Mouse (Mus musculus) lung, embryonic 16.5 days (tissue): ENCODE results near the gene Fam19a3. TPM values are rescaled to one million over a fixed set of nuclear protein-coding genes. Genes with fewer than 3 reads are reported as not detected.
A peak's percentile ranks its signal among the peaks of the same experiment; 100 is the strongest.

Experiments
- ATAC-seq: fragments of 200-750 bp; cut with Nextera tagmentation; 2 replicates; pipeline ENCODE4 v1.8.0; 2017; ENCODE audit warnings: low read depth, mild to moderate bottlenecking, moderate library complexity
- H3K27ac ChIP-seq: fragments of 300-500 bp; sonication (generic); 2 replicates; pipeline ENCODE4 v1.5.1; 2014; ENCODE audit warnings: mild to moderate bottlenecking, control low read depth, low read length
- H3K27me3 ChIP-seq: fragments of 300-500 bp; sonication (generic); 2 replicates; pipeline ENCODE4 v1.6.1; 2014; ENCODE audit warnings: low read depth, low read length, mixed read lengths; ENCODE audit not compliant: control insufficient read depth, insufficient read depth
- H3K36me3 ChIP-seq: fragments of 300-500 bp; sonication (generic); 2 replicates; pipeline ENCODE4 v1.6.1; 2014; ENCODE audit warnings: low read length; ENCODE audit not compliant: control insufficient read depth, insufficient read depth
- H3K4me1 ChIP-seq: fragments of 300-500 bp; sonication (generic); replicated peaks from 2 replicates; pipeline ENCODE4 v1.6.1; 2014; ENCODE audit warnings: low read length, mixed read lengths; ENCODE audit not compliant: control insufficient read depth, insufficient read depth
- H3K4me2 ChIP-seq: fragments of 300-500 bp; sonication (generic); 2 replicates; pipeline ENCODE4 v1.6.1; 2014; ENCODE audit warnings: low read depth, low read length, control low read depth
- H3K4me3 ChIP-seq: fragments of 300-500 bp; sonication (generic); 2 replicates; pipeline ENCODE4 v1.5.1; 2014; ENCODE audit warnings: mild to moderate bottlenecking, low read length, control low read depth
- H3K9ac ChIP-seq: fragments of 300-500 bp; sonication (generic); 2 replicates; pipeline ENCODE4 v1.6.1; 2014; ENCODE audit warnings: low read length, control low read depth
- H3K9me3 ChIP-seq: fragments of 300-500 bp; sonication (generic); 2 replicates; pipeline ENCODE4 v1.6.1; 2016; ENCODE audit warnings: low read length; ENCODE audit not compliant: control insufficient read depth
- WGBS: fragments of 180-500 bp; shearing (Covaris S2); extraction: QIAGEN DNeasy Blood & Tissue Kit; methylation state at CpG from one replicate; pipeline ENCODE4 v1.1.7; 2014; 5-methylcytosine and 5-hydroxymethylcytosine counted together
- polyA plus RNA-seq: library from polyadenylated mRNA; unstranded; fragments of >200 nt; fragmentation: Nextera tagmentation; extraction: Ambion mirVana; gene quantifications from 2 replicates; pipeline ENCODE4 v1.2.1, GENCODE M21; 2015

Fam19a3 gene
- polyA plus RNA-seq = 0.08 and 0.25 TPM in 2 replicates

- no peak within 1 kb of the TSS for H3K27ac ChIP-seq
Observed at GRCm38 (mm10) chr3:104781471-104781903, at the start of gene Fam19a3. Gene Fam19a3 (minus strand): TSS chr3:104781840.

GRCm38 (mm10) chr3:104822413-104822812 is 40.8 kb upstream of the Fam19a3 start:
- Histone ChIP-seq H3K27me3 (no peaks in the 10 kb centered on the region), H3K4me1 (peaks cover 7% of the 10 kb centered on the region), H3K4me2 (no peak overlapping the region), H3K9me3 (no peaks in the 10 kb centered on the region), H3K9ac (no peak overlapping the region), H3K27ac (no peak overlapping the region), H3K36me3 (0 out of 2 replicates have a peak, but pooled peaks cover 8% of the 10 kb centered on the region), H3K4me3 (no peak overlapping the region)
- ATAC-seq = no peak
- 67% methylated on average over 3 of the region's 3 CpGs for WGBS

More at GRCm38 (mm10) chr3:104781471-104781903, at the start of gene Fam19a3:
- peak within 1 kb of the TSS; percentile 99 for H3K4me2 ChIP-seq
- no peaks in the 10 kb centered on the region for H3K36me3 ChIP-seq
- peaks cover 20% of the 10 kb centered on the region for H3K4me1 ChIP-seq
- ATAC-seq = peak; percentile 18
- under 1% methylated on average over 26 of the region's 26 CpGs for WGBS
- peak within 1 kb of the TSS; percentile 56 for H3K9ac ChIP-seq
- H3K27me3 ChIP-seq = peaks cover 66% of the 10 kb centered on the region
- no peaks in the 10 kb centered on the region for H3K9me3 ChIP-seq
- peak within 1 kb of the TSS; percentile 62 for H3K4me3 ChIP-seq

GRCm38 (mm10) chr3:104820426-104820825 is 38.8 kb upstream of the Fam19a3 start:
- peaks cover 20% of the 10 kb centered on the region for H3K4me1 ChIP-seq
- H3K9ac ChIP-seq = no peak overlapping the region
- H3K4me3 ChIP-seq = no peak overlapping the region
- no peak overlapping the region for H3K27ac ChIP-seq
- no peaks in the 10 kb centered on the region for H3K36me3 ChIP-seq
- WGBS = 65% methylated on average over 1 of the region's 1 CpGs
- no peaks in the 10 kb centered on the region for H3K27me3 ChIP-seq
- no peaks in the 10 kb centered on the region for H3K9me3 ChIP-seq
- H3K4me2 ChIP-seq = no peak overlapping the region
- ATAC-seq = no peak

- H3K27ac ChIP-seq = peak overlapping the region; percentile 94
- no peak for ATAC-seq
- H3K36me3 ChIP-seq = no peaks in the 10 kb centered on the region
- peak overlapping the region; percentile 54 for H3K4me2 ChIP-seq
- H3K9ac ChIP-seq = peak overlapping the region; percentile 93
- WGBS = 8% methylated on average over 3 of the region's 3 CpGs
- H3K4me3 ChIP-seq = peak overlapping the region; percentile 88
- H3K27me3 ChIP-seq = no peaks in the 10 kb centered on the region
- H3K9me3 ChIP-seq = no peaks in the 10 kb centered on the region
- H3K4me1 ChIP-seq = peaks cover 20% of the 10 kb centered on the region
Observed at GRCm38 (mm10) chr3:104818749-104819134, 37.1 kb upstream of the Fam19a3 start.

- 0% methylated on average over 40 of the region's 40 CpGs for WGBS
- Histone ChIP-seq H3K4me1 (peaks cover 20% of the 10 kb centered on the region), H3K9ac (peak within 1 kb of the TSS; percentile 93), H3K27ac (peak within 1 kb of the TSS; percentile 94), H3K4me2 (peak within 1 kb of the TSS; percentile 54), H3K36me3 (no peaks in the 10 kb centered on the region), H3K4me3 (peak within 1 kb of the TSS; percentile 88), H3K9me3 (no peaks in the 10 kb centered on the region), H3K27me3 (no peaks in the 10 kb centered on the region)
- ATAC-seq = peak; percentile 88
Observed at GRCm38 (mm10) chr3:104817991-104818748, 36.5 kb upstream of the Fam19a3 start, which contains the start of gene Mov10. Gene Mov10 (minus strand): TSS chr3:104818563.

GRCm38 (mm10) chr3:104817481-104817990 is 35.9 kb upstream of the Fam19a3 start:
- WGBS = under 1% methylated on average over 46 of the region's 46 CpGs
- peak overlapping the region; percentile 93 for H3K9ac ChIP-seq
- peak; percentile 71 for ATAC-seq
- H3K4me3 ChIP-seq = peak overlapping the region; percentile 88
- H3K27ac ChIP-seq = peak overlapping the region; percentile 94
- no peaks in the 10 kb centered on the region for H3K36me3 ChIP-seq
- no peaks in the 10 kb centered on the region for H3K9me3 ChIP-seq
- no peaks in the 10 kb centered on the region for H3K27me3 ChIP-seq
- peak overlapping the region; percentile 54 for H3K4me2 ChIP-seq
- H3K4me1 ChIP-seq = peaks cover 20% of the 10 kb centered on the region

- no peak overlapping the region for H3K9ac ChIP-seq
- WGBS = 90% methylated on average over 7 of the region's 7 CpGs
- H3K27ac ChIP-seq = no peak overlapping the region
- H3K27me3 ChIP-seq = no peaks in the 10 kb centered on the region
- H3K4me3 ChIP-seq = no peak overlapping the region
- H3K4me2 ChIP-seq = no peak overlapping the region
- ATAC-seq = no peak
- peaks cover 20% of the 10 kb centered on the region for H3K4me1 ChIP-seq
- no peaks in the 10 kb centered on the region for H3K36me3 ChIP-seq
- no peaks in the 10 kb centered on the region for H3K9me3 ChIP-seq
Observed at GRCm38 (mm10) chr3:104816130-104816529, 34.5 kb upstream of the Fam19a3 start.

- no peak overlapping the region for H3K4me2 ChIP-seq
- peaks cover 20% of the 10 kb centered on the region for H3K4me1 ChIP-seq
- WGBS = 76% methylated on average over 2 of the region's 2 CpGs
- no peak overlapping the region for H3K4me3 ChIP-seq
- H3K27ac ChIP-seq = no peak overlapping the region
- no peaks in the 10 kb centered on the region for H3K27me3 ChIP-seq
- H3K9me3 ChIP-seq = no peaks in the 10 kb centered on the region
- ATAC-seq = no peak
- no peak overlapping the region for H3K9ac ChIP-seq
- no peaks in the 10 kb centered on the region for H3K36me3 ChIP-seq
Observed at GRCm38 (mm10) chr3:104815346-104815745, 33.7 kb upstream of the Fam19a3 start.

- Histone ChIP-seq H3K36me3 (no peaks in the 10 kb centered on the region), H3K9me3 (no peaks in the 10 kb centered on the region), H3K27me3 (no peaks in the 10 kb centered on the region), H3K4me1 (peaks cover 20% of the 10 kb centered on the region), H3K4me3 (no peak overlapping the region), H3K4me2 (no peak overlapping the region), H3K9ac (no peak overlapping the region), H3K27ac (no peak overlapping the region)
- 100% methylated on average over 1 of the region's 1 CpGs for WGBS
- ATAC-seq = no peak
Observed at GRCm38 (mm10) chr3:104814746-104815145, 33.1 kb upstream of the Fam19a3 start.
